Mouse (Mus musculus): ENCODE results near the gene Sstr2.

GRCm38 (mm10) chr11:113660940-113661339 is 41.8 kb downstream of the Sstr2 start:
- TF ChIP-seq TAL1 (IDR thresholded peaks at IDR 0.05; ENCODE audit: low read length), result no peak
- no peak for TF ChIP-seq GATA1 (IDR thresholded peaks at IDR 0.05; ENCODE audit: low read length)

Data from erythroblast, embryonic 14.5 days (primary cell).